Mouse (Mus musculus) intestine, postnatal 0 days (tissue): ENCODE results near the gene Htr1f. TPM values are rescaled to one million over a fixed set of nuclear protein-coding genes. Genes with fewer than 3 reads are reported as not detected.

Experiments used
- ATAC-seq: fragments of 200-750 bp; cut with Nextera tagmentation; 2 replicates; pipeline ENCODE4 v1.8.0; 2017; ENCODE audit warnings: mild to moderate bottlenecking, moderate TSS enrichment, moderate library complexity
- H3K27ac ChIP-seq: fragments of 300-500 bp; sonication (generic); 2 replicates; pipeline ENCODE4 v1.5.1; 2014; ENCODE audit warnings: mild to moderate bottlenecking, low read depth, low read length, moderate library complexity
- H3K27me3 ChIP-seq: fragments of 300-500 bp; sonication (generic); replicated peaks from 2 replicates; pipeline ENCODE4 v1.6.1; 2014; ENCODE audit warnings: low read length, mixed read lengths; ENCODE audit not compliant: control insufficient read depth, insufficient read depth
- H3K36me3 ChIP-seq: fragments of 300-500 bp; sonication (generic); 2 replicates; pipeline ENCODE4 v1.6.1; 2014; ENCODE audit warnings: mild to moderate bottlenecking, moderate library complexity; ENCODE audit not compliant: control insufficient read depth, insufficient read depth
- H3K4me1 ChIP-seq: fragments of 300-500 bp; sonication (generic); replicated peaks from 2 replicates; pipeline ENCODE4 v1.6.1; 2014; ENCODE audit warnings: antibody characterized with exemption, low read length, mixed read lengths; ENCODE audit not compliant: control insufficient read depth, insufficient read depth
- H3K4me2 ChIP-seq: fragments of 300-500 bp; sonication (generic); replicated peaks from 2 replicates; pipeline ENCODE4 v1.6.1; 2014; ENCODE audit warnings: low read depth, mild to moderate bottlenecking, moderate library complexity
- H3K4me3 ChIP-seq: fragments of 300-500 bp; sonication (generic); 2 replicates; pipeline ENCODE4 v1.5.1; 2014; ENCODE audit warnings: low read depth, low read length
- H3K9ac ChIP-seq: fragments of 300-500 bp; sonication (generic); 2 replicates; pipeline ENCODE4 v1.6.1; 2014; ENCODE audit warnings: mild to moderate bottlenecking, low read depth, low read length
- H3K9me3 ChIP-seq: fragments of 300-500 bp; sonication (generic); 2 replicates; pipeline ENCODE4 v1.6.1; 2016; ENCODE audit warnings: mixed run types; ENCODE audit not compliant: control insufficient read depth
- CTCF ChIP-seq: sonication (generic); IDR thresholded peaks from 2 replicates; pipeline ENCODE4 v1.5.1; 2016; ENCODE audit warnings: low read depth, mild to moderate bottlenecking, control low read depth, antibody characterized with exemption, moderate library complexity
- WGBS: fragments of 180-500 bp; shearing (Covaris S2); extraction: QIAGEN DNeasy Blood & Tissue Kit; methylation state at CpG from one replicate; pipeline ENCODE4 v1.1.7; 2014; 5-methylcytosine and 5-hydroxymethylcytosine counted together
- microRNA-seq: library from miRNA; unstranded; fragments of <30 nt; microRNA quantifications from one replicate; pipeline ENCODE4, GENCODE M21; 2016
- polyA plus RNA-seq: library from polyadenylated mRNA; unstranded; fragments of >200 nt; fragmentation: Nextera tagmentation; extraction: Ambion mirVana; gene quantifications from 2 replicates; pipeline ENCODE4 v1.2.1, GENCODE M21; 2015

The Htr1f gene
- polyA plus RNA-seq, 1 experiment from 2014 or later = not detected

- H3K9me3 ChIP-seq = no peaks in the 10 kb centered on the region
- no peak overlapping the region for H3K27ac ChIP-seq
- H3K4me1 ChIP-seq = no peaks in the 10 kb centered on the region
- H3K27me3 ChIP-seq = no peaks in the 10 kb centered on the region
- H3K4me3 ChIP-seq = no peak overlapping the region
- no peak overlapping the region for H3K9ac ChIP-seq
- H3K4me2 ChIP-seq = no peak overlapping the region
- WGBS = 30% methylated on average over 5 of the region's 5 CpGs
- ATAC-seq = no peak
- H3K36me3 ChIP-seq = no peaks in the 10 kb centered on the region
- TF ChIP-seq CTCF = no peak
Observed at GRCm38 (mm10) chr16:64879735-64880134, 225.9 kb downstream of the Htr1f start.

- H3K9ac ChIP-seq = no peak overlapping the region
- no peak for ATAC-seq
- H3K4me3 ChIP-seq = no peak overlapping the region
- H3K27ac ChIP-seq = no peak overlapping the region
- no peak for TF ChIP-seq CTCF
- no peaks in the 10 kb centered on the region for H3K36me3 ChIP-seq
- H3K4me2 ChIP-seq = no peak overlapping the region
- 85% methylated on average over 3 of the region's 3 CpGs for WGBS
- no peaks in the 10 kb centered on the region for H3K4me1 ChIP-seq
- H3K27me3 ChIP-seq = no peaks in the 10 kb centered on the region
- H3K9me3 ChIP-seq = no peaks in the 10 kb centered on the region
Observed at GRCm38 (mm10) chr16:64878611-64879132, 227.0 kb downstream of the Htr1f start.

- Histone ChIP-seq H3K27me3 (no peaks in the 10 kb centered on the region), H3K27ac (no peak overlapping the region), H3K9ac (no peak overlapping the region), H3K36me3 (no peaks in the 10 kb centered on the region), H3K4me1 (no peaks in the 10 kb centered on the region), H3K4me2 (no peak overlapping the region), H3K4me3 (no peak overlapping the region), H3K9me3 (no peaks in the 10 kb centered on the region)
- ATAC-seq = no peak
- WGBS = 86% methylated on average over 3 of the region's 3 CpGs
- no peak for TF ChIP-seq CTCF
Observed at GRCm38 (mm10) chr16:64877314-64877713, 228.3 kb downstream of the Htr1f start.

- no peak overlapping the region for H3K4me2 ChIP-seq
- 77% methylated on average over 4 of the region's 4 CpGs for whole genome bisulfite sequencing
- H3K4me3 ChIP-seq = no peak overlapping the region
- no peak for TF ChIP-seq CTCF
- no peaks in the 10 kb centered on the region for H3K9me3 ChIP-seq
- no peaks in the 10 kb centered on the region for H3K27me3 ChIP-seq
- H3K36me3 ChIP-seq = no peaks in the 10 kb centered on the region
- ATAC-seq = no peak
- H3K9ac ChIP-seq = no peak overlapping the region
- H3K4me1 ChIP-seq = no peaks in the 10 kb centered on the region
- H3K27ac ChIP-seq = no peak overlapping the region
Observed at GRCm38 (mm10) chr16:64876631-64877265, 228.9 kb downstream of the Htr1f start.

- WGBS = 95% methylated on average over 1 of the region's 1 CpGs
- ATAC-seq = no peak
- no peak overlapping the region for H3K4me2 ChIP-seq
- no peaks in the 10 kb centered on the region for H3K4me1 ChIP-seq
- no peak overlapping the region for H3K4me3 ChIP-seq
- no peaks in the 10 kb centered on the region for H3K27me3 ChIP-seq
- no peak overlapping the region for H3K27ac ChIP-seq
- H3K9ac ChIP-seq = no peak overlapping the region
- no peak for TF ChIP-seq CTCF
- no peaks in the 10 kb centered on the region for H3K9me3 ChIP-seq
- no peaks in the 10 kb centered on the region for H3K36me3 ChIP-seq
Observed at GRCm38 (mm10) chr16:64875822-64876221, 229.8 kb downstream of the Htr1f start.

- Histone ChIP-seq H3K4me2 (no peak overlapping the region), H3K9ac (no peak overlapping the region), H3K4me1 (no peaks in the 10 kb centered on the region), H3K27ac (no peak overlapping the region), H3K36me3 (no peaks in the 10 kb centered on the region), H3K27me3 (no peaks in the 10 kb centered on the region), H3K9me3 (no peaks in the 10 kb centered on the region), H3K4me3 (no peak overlapping the region)
- no peak for TF ChIP-seq CTCF
- WGBS = 96% methylated on average over 10 of the region's 10 CpGs
- ATAC-seq = no peak
Observed at GRCm38 (mm10) chr16:64875384-64875783, 230.3 kb downstream of the Htr1f start.

Small RNAs within 50 kb of the gene (microRNA-seq; reads per million reads assigned to microRNA genes)
- not detected for gene Gm23374
